ENCODE assay signal across 9 mouse cellular contexts in genomic region chr6:88831456-88831855, GRCm38 (mm10). TPM values are rescaled to one million over a fixed set of nuclear protein-coding genes. Genes with fewer than 3 reads are reported as not detected.
DNase-seq lines count a peak whose midpoint lies in the region; ATAC-seq and TF ChIP-seq lines count a peak whose summit lies in the region.
"Had no signal": no experiment of that assay in that cellular context is flagged by ENCODE, and none has a peak within 500 bp of the region (broad histone marks: within the 10 kb centered on the region; RNA-seq: fewer than 3 reads in every experiment).

No protein-coding gene starts in this region.

- H3K9me3 ChIP-seq in embryonic facial prominence, embryonic 10.5 days: no peaks in the 10 kb centered on the region
- H3K9me3 ChIP-seq in hindbrain, postnatal 0 days (ENCODE audit: low read length): no peaks in the 10 kb centered on the region
- H3K9me3 ChIP-seq in liver, embryonic 13.5 days (replicated peaks): no peaks in the 10 kb centered on the region
- no peaks in the 10 kb centered on the region for H3K9me3 ChIP-seq in neural tube, embryonic 13.5 days
- H3K9me3 ChIP-seq: heart, embryonic 13.5 days had no signal

- no peaks in the 10 kb centered on the region for H3K27me3 ChIP-seq in thymus, adult 2 months (ENCODE audit: control insufficient read depth, insufficient read depth, low read length)
- peaks cover 9% of the 10 kb centered on the region; the same call in 1 of the 2 replicates for H3K27me3 ChIP-seq in embryonic facial prominence, embryonic 10.5 days (replicated peaks; ENCODE audit: low read depth, poor library complexity, severe bottlenecking)
- 0 out of 2 replicates have a peak, but pooled peaks cover 4% of the 10 kb centered on the region for H3K27me3 ChIP-seq in hindbrain, postnatal 0 days (ENCODE audit: insufficient read depth, low read length)
- H3K27me3 ChIP-seq in liver, embryonic 13.5 days: no peaks in the 10 kb centered on the region
- no peaks in the 10 kb centered on the region for H3K27me3 ChIP-seq in neural tube, embryonic 13.5 days

- H3K27ac ChIP-seq in thymus, adult 2 months (ENCODE audit: control insufficient read depth, insufficient read depth, low read length): no peak overlapping the region
- no peak overlapping the region for H3K27ac ChIP-seq in bone marrow, adult 2 months (ENCODE audit: control insufficient read depth, insufficient read depth, low read depth, low read length, poor library complexity)
- H3K27ac ChIP-seq in embryonic facial prominence, embryonic 10.5 days (replicated peaks): no peak overlapping the region
- no peak overlapping the region for H3K27ac ChIP-seq in hindbrain, postnatal 0 days
- no peak overlapping the region for H3K27ac ChIP-seq in liver, embryonic 13.5 days
- H3K27ac ChIP-seq in neural tube, embryonic 13.5 days (replicated peaks): no peak overlapping the region
- H3K27ac ChIP-seq: heart, embryonic 13.5 days had no signal

- TF ChIP-seq CTCF in thymus, adult 2 months (IDR thresholded peaks at IDR 0.05; ENCODE audit: borderline replicate concordance, control insufficient read depth, extremely low read depth, insufficient read depth, low read length, poor library complexity): 0 out of 2 replicates have a peak, but pooled peaks have one; percentile 45
- TF ChIP-seq CTCF in bone marrow, adult 2 months (IDR thresholded peaks at IDR 0.05; ENCODE audit: control insufficient read depth, insufficient read depth, low read length): peak; percentile 90
- TF ChIP-seq CTCF in hindbrain, postnatal 0 days (IDR thresholded peaks at IDR 0.05; ENCODE audit: low read depth): peak; percentile 95

- 41% methylated on average over 8 of the region's 8 CpGs for WGBS in thymus, adult 2 months
- WGBS in bone marrow, adult 2 months: 32% methylated on average over 8 of the region's 8 CpGs
- 29% methylated on average over 8 of the region's 8 CpGs for WGBS in embryonic facial prominence, embryonic 10.5 days
- 24% methylated on average over 8 of the region's 8 CpGs for WGBS in hindbrain, postnatal 0 days
- WGBS in liver, embryonic 13.5 days (ENCODE audit: insufficient replicate concordance): 29% methylated on average over 8 of the region's 8 CpGs
- 25% methylated on average over 8 of the region's 8 CpGs for WGBS in neural tube, embryonic 13.5 days

- TF ChIP-seq POLR2A in thymus, adult 2 months (IDR thresholded peaks at IDR 0.05; ENCODE audit: control insufficient read depth, extremely low read depth, insufficient read depth, low read length, poor library complexity): no peak
- TF ChIP-seq POLR2A in bone marrow, adult 2 months (IDR thresholded peaks at IDR 0.05; ENCODE audit: borderline replicate concordance, control insufficient read depth, low read depth, low read length): no peak

- no peak overlapping the region for H3K4me2 ChIP-seq in hindbrain, postnatal 0 days (ENCODE audit: low read depth, low read length)
- no peak overlapping the region for H3K4me2 ChIP-seq in liver, embryonic 13.5 days
- no peak overlapping the region for H3K4me2 ChIP-seq in neural tube, embryonic 13.5 days
- H3K4me2 ChIP-seq: heart, embryonic 13.5 days had no signal

- ATAC-seq in hindbrain, postnatal 0 days: peak; percentile 68
- ATAC-seq in liver, embryonic 13.5 days (ENCODE audit: low read depth): no peak
- peak; percentile 41; the same call in 1 of the 2 replicates for ATAC-seq in neural tube, embryonic 13.5 days (ENCODE audit: low read depth)

- peak; percentile 47 for DNase-seq in thymus, adult 2 months
- no peak for DNase-seq in thymus, adult 18-20 months
- peak; percentile 79 for DNase-seq in embryonic facial prominence, embryonic 10.5 days (ENCODE audit: low spot score)
- peak; percentile 94 for DNase-seq in hindbrain, postnatal 0 days (ENCODE audit: low spot score)
- peak; percentile 45 for DNase-seq in liver, embryonic 13.5 days
- peak; percentile 85 for DNase-seq in thymus, postnatal 4 days

- H3K9ac ChIP-seq in hindbrain, postnatal 0 days (replicated peaks; ENCODE audit: low read length): no peak overlapping the region
- no peak overlapping the region for H3K9ac ChIP-seq in liver, embryonic 13.5 days
- no peak overlapping the region for H3K9ac ChIP-seq in neural tube, embryonic 13.5 days
- H3K9ac ChIP-seq: heart, embryonic 13.5 days had no signal

- peaks cover 47% of the 10 kb centered on the region for H3K4me1 ChIP-seq in thymus, adult 2 months (replicated peaks; ENCODE audit: control insufficient read depth, insufficient read depth, low read length)
- H3K4me1 ChIP-seq in bone marrow, adult 2 months (ENCODE audit: control insufficient read depth, insufficient read depth, low read length): peaks cover 26% of the 10 kb centered on the region
- peaks cover 28% of the 10 kb centered on the region for H3K4me1 ChIP-seq in embryonic facial prominence, embryonic 10.5 days
- H3K4me1 ChIP-seq in hindbrain, postnatal 0 days (ENCODE audit: insufficient read depth, low read length): peaks cover 11% of the 10 kb centered on the region; the same call in 1 of the 2 replicates
- peaks cover 68% of the 10 kb centered on the region for H3K4me1 ChIP-seq in liver, embryonic 13.5 days (replicated peaks)
- H3K4me1 ChIP-seq in neural tube, embryonic 13.5 days (replicated peaks): peaks cover 30% of the 10 kb centered on the region

- peaks cover 5% of the 10 kb centered on the region; the same call in 1 of the 2 replicates for H3K36me3 ChIP-seq in thymus, adult 2 months (ENCODE audit: control insufficient read depth, insufficient read depth, low read length)
- peaks cover 15% of the 10 kb centered on the region for H3K36me3 ChIP-seq in embryonic facial prominence, embryonic 10.5 days (replicated peaks)
- peaks cover 7% of the 10 kb centered on the region for H3K36me3 ChIP-seq in hindbrain, postnatal 0 days (ENCODE audit: insufficient read depth, low read length)
- peaks cover 34% of the 10 kb centered on the region for H3K36me3 ChIP-seq in liver, embryonic 13.5 days
- H3K36me3 ChIP-seq in neural tube, embryonic 13.5 days: peaks cover 11% of the 10 kb centered on the region

- no peak overlapping the region for H3K4me3 ChIP-seq in thymus, adult 2 months (ENCODE audit: control insufficient read depth, insufficient read depth, low read length)
- H3K4me3 ChIP-seq in bone marrow, adult 2 months (replicated peaks; ENCODE audit: control insufficient read depth, low read depth, low read length): no peak overlapping the region
- no peak overlapping the region for H3K4me3 ChIP-seq in embryonic facial prominence, embryonic 10.5 days
- no peak overlapping the region for H3K4me3 ChIP-seq in hindbrain, postnatal 0 days (ENCODE audit: low read length)
- no peak overlapping the region for H3K4me3 ChIP-seq in liver, embryonic 13.5 days (replicated peaks)
- no peak overlapping the region for H3K4me3 ChIP-seq in neural tube, embryonic 13.5 days
- H3K4me3 ChIP-seq: heart, embryonic 13.5 days had no signal

RNA-seq across cellular contexts. Expression of gene Abtb1, which starts 10.3 kb away (rescaled TPM):
- polyA plus RNA-seq in thymus, adult 2 months (2012; rRNA removed): 204 and 239 TPM in 2 replicates
- 92.2 and 165 TPM in 2 replicates for polyA plus RNA-seq in bone marrow, adult 2 months (2011; ENCODE audit: insufficient read depth, insufficient read length, low replicate concordance, missing spikeins)
- 25.2 and 26.4 TPM in 2 replicates for polyA plus RNA-seq in embryonic facial prominence, embryonic 10.5 days (2016; fragmentation: Nextera tagmentation; extraction: Ambion mirVana)
- total RNA-seq in hindbrain, postnatal 0 days (2014; rRNA removed): 62.6 and 78.9 TPM in 2 replicates
- polyA plus RNA-seq in hindbrain, postnatal 0 days (2015; fragmentation: Nextera tagmentation; extraction: Ambion mirVana): 31.5 and 34.8 TPM in 2 replicates
- 45.5 and 46.5 TPM in 2 replicates for polyA plus RNA-seq in liver, embryonic 13.5 days (2015; fragmentation: Nextera tagmentation; extraction: Ambion mirVana)
- 43.1 and 43.4 TPM in 2 replicates for polyA plus RNA-seq in neural tube, embryonic 13.5 days (2015; fragmentation: Nextera tagmentation; extraction: Ambion mirVana)

RNA-seq across cellular contexts. Expression of gene Podxl2, which starts 43.4 kb away (rescaled TPM):
- 95.8 and 100.0 TPM in 2 replicates for polyA plus RNA-seq in thymus, adult 2 months (2012; rRNA removed)
- polyA plus RNA-seq in bone marrow, adult 2 months (2011; ENCODE audit: insufficient read depth, insufficient read length, low replicate concordance, missing spikeins): 2.5 and 2.6 TPM in 2 replicates
- polyA plus RNA-seq in embryonic facial prominence, embryonic 10.5 days (2016; fragmentation: Nextera tagmentation; extraction: Ambion mirVana): 52.1 and 56.3 TPM in 2 replicates
- 1,247 and 1,290 TPM in 2 replicates for total RNA-seq in hindbrain, postnatal 0 days (2014; rRNA removed)
- polyA plus RNA-seq in hindbrain, postnatal 0 days (2015; fragmentation: Nextera tagmentation; extraction: Ambion mirVana): 675 and 695 TPM in 2 replicates
- 2.3 and 2.9 TPM in 2 replicates for polyA plus RNA-seq in liver, embryonic 13.5 days (2015; fragmentation: Nextera tagmentation; extraction: Ambion mirVana)
- 548 and 565 TPM in 2 replicates for polyA plus RNA-seq in neural tube, embryonic 13.5 days (2015; fragmentation: Nextera tagmentation; extraction: Ambion mirVana)

Comparison
In these comparisons a context has a peak if more than half of its experiments do, and no peak if none do; other contexts are left out.
1. DNase-seq: peak in thymus, adult 2 months (single experiment), embryonic facial prominence, embryonic 10.5 days (single experiment), hindbrain, postnatal 0 days (single experiment), liver, embryonic 13.5 days (single experiment) and thymus, postnatal 4 days (single experiment); none in thymus, adult 18-20 months (0 of 2).
2. CTCF ChIP-seq: peak in every context shown above with its lines; median percentile 95 in hindbrain, postnatal 0 days; 90 in bone marrow, adult 2 months; 45 in thymus, adult 2 months.
3. RNA of gene Podxl2, which starts 43.4 kb away (polyA plus RNA-seq): 675 to 695 TPM in hindbrain, postnatal 0 days, 548 to 565 TPM in neural tube, embryonic 13.5 days, 95.8 to 100.0 TPM in thymus, adult 2 months and 52.1 to 56.3 TPM in embryonic facial prominence, embryonic 10.5 days; 2.5 to 2.6 TPM in bone marrow, adult 2 months and 2.3 to 2.9 TPM in liver, embryonic 13.5 days; every median in the first group is over 10 times any median in the second.